Mouse (Mus musculus) neutrophil, adult 5-6 weeks (primary cell): ENCODE results near the gene Baiap2. TPM values are rescaled to one million over a fixed set of nuclear protein-coding genes. Genes with fewer than 3 reads are reported as not detected.

Source experiments
- ATAC-seq: fragments of 151-379, 151-347 bp; 2 replicates; pipeline ENCODE4 v1.8.0; 2017; ENCODE audit warnings: mild to moderate bottlenecking, moderate TSS enrichment; ENCODE audit not compliant: insufficient number of reproducible peaks, poor library complexity, low FRiP score, severe bottlenecking; ENCODE audit errors: extremely low read depth
- total RNA-seq: library from RNA; stranded (forward); fragments of 200-1000 nt; gene quantifications from 2 replicates; pipeline ENCODE4 v1.2.3, GENCODE M21; 2017

Baiap2 gene
- 8.2 and 14.7 TPM in 2 replicates for total RNA-seq

GRCm38 (mm10) chr11:119942727-119943427, at the start of gene Baiap2:
Baiap2 (plus strand) TSS chr11:119942763.
- ATAC-seq: peak; percentile 92

- no peak for ATAC-seq
Observed at GRCm38 (mm10) chr11:119893667-119894236, 48.8 kb upstream of the Baiap2 start.

GRCm38 (mm10) chr11:119894634-119895033, 47.9 kb upstream of the Baiap2 start:
- peak; percentile 60 for ATAC-seq

- ATAC-seq: no peak
Observed at GRCm38 (mm10) chr11:119897041-119897440, 45.5 kb upstream of the Baiap2 start.

GRCm38 (mm10) chr11:119898976-119899375, 43.6 kb upstream of the Baiap2 start:
- ATAC-seq: no peak

- no peak for ATAC-seq
Observed at GRCm38 (mm10) chr11:119901174-119901573, 41.4 kb upstream of the Baiap2 start.

GRCm38 (mm10) chr11:119902891-119903290, 39.7 kb upstream of the Baiap2 start:
- ATAC-seq: no peak

- peak; percentile 69 for ATAC-seq
Observed at GRCm38 (mm10) chr11:119904621-119905286, 37.8 kb upstream of the Baiap2 start.

GRCm38 (mm10) chr11:119905794-119906193, 36.8 kb upstream of the Baiap2 start:
- no peak for ATAC-seq

- ATAC-seq: no peak
Observed at GRCm38 (mm10) chr11:119907006-119907650, 35.4 kb upstream of the Baiap2 start.

GRCm38 (mm10) chr11:119907711-119908110, 34.9 kb upstream of the Baiap2 start:
- ATAC-seq: no peak

- ATAC-seq: no peak
Observed at GRCm38 (mm10) chr11:119909436-119909835, 33.1 kb upstream of the Baiap2 start.

GRCm38 (mm10) chr11:119912845-119913244, 29.7 kb upstream of the Baiap2 start:
- no peak for ATAC-seq

GRCm38 (mm10) chr11:119913291-119913934, 29.1 kb upstream of the Baiap2 start, which contains the start of gene Chmp6:
Chmp6 (plus strand) TSS chr11:119913441.
- ATAC-seq: peak; percentile 44

GRCm38 (mm10) chr11:119913935-119914314, 28.6 kb upstream of the Baiap2 start:
- ATAC-seq: no peak

- no peak for ATAC-seq
Observed at GRCm38 (mm10) chr11:119914381-119914780, 28.2 kb upstream of the Baiap2 start.

GRCm38 (mm10) chr11:119915666-119916065, 26.9 kb upstream of the Baiap2 start:
- ATAC-seq: no peak

GRCm38 (mm10) chr11:119916102-119916790, 26.3 kb upstream of the Baiap2 start:
- ATAC-seq: no peak
